In the genomic region with DNA sequence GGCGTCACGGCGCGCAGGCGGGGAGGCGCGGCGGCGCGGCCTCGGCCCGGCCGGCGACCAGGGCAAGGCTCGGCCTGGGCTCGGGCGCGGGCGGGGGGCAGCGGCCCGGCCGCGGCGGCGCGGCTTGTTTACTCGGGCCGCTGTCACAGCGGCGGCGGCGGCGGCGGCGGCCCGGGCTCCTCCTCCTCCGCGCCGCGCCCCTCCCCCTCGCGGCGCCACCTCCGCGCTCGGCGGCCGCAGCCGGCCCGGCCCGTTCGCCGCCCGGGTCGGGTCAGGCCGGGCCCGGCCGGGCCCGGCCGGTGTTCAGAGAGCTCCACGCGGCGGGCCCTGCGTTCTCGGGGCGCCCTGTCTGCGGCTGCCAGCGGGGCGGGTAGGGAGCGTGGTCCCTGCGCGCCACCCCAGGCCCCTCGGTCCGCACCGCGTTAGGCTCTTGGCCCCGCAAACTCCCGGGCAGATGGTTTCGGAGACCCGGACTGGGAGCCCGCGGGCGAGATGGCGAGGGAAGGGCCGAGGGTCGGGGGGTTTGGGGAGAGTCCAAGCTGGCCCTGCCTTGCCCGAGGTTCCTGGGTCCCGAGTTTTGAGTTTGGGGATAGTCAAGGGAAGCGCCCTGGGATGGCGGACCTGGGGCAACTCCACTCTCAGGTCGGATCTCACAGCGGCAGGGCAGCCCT, we compare ENCODE assay signal across 8 mouse cellular contexts. TPM values are rescaled to one million over a fixed set of nuclear protein-coding genes. Genes with fewer than 3 reads are reported as not detected.
DNase-seq lines count a peak whose midpoint lies in the region; ATAC-seq and TF ChIP-seq lines count a peak whose summit lies in the region.

No protein-coding gene starts in this region.

- no peak for TF ChIP-seq CTCF in ES-Bruce4 (IDR thresholded peaks at IDR 0.05; ENCODE audit: low read depth, low read length)
- no peak for TF ChIP-seq CTCF in heart, postnatal 0 days (IDR thresholded peaks at IDR 0.05; ENCODE audit: low read depth)

- H3K4me1 ChIP-seq in ES-Bruce4 (ENCODE audit: control insufficient read depth, insufficient read depth, low read length) = peaks cover 1% of the 10 kb centered on the region
- peaks cover 26% of the 10 kb centered on the region; the same call in 1 of the 2 replicates for H3K4me1 ChIP-seq in heart, postnatal 0 days (ENCODE audit: control insufficient read depth, insufficient read depth)
- H3K4me1 ChIP-seq in megakaryocyte, embryonic 14.5 days = peaks cover 82% of the 10 kb centered on the region

- H3K27ac ChIP-seq in ES-Bruce4 (ENCODE audit: insufficient read depth, low read length) = no peak overlapping the region
- H3K27ac ChIP-seq in heart, postnatal 0 days (ENCODE audit: low read depth) = peak overlapping the region; percentile 98

- WGBS in heart, postnatal 0 days = under 1% methylated on average over 36 of the region's 92 CpGs

- H3K9me3 ChIP-seq in ES-Bruce4 (replicated peaks; ENCODE audit: control insufficient read depth, insufficient read depth, low read length, poor library complexity, severe bottlenecking) = no peaks in the 10 kb centered on the region
- H3K9me3 ChIP-seq in heart, postnatal 0 days (replicated peaks; ENCODE audit: control insufficient read depth, low read length) = no peaks in the 10 kb centered on the region
- H3K9me3 ChIP-seq in megakaryocyte, embryonic 14.5 days = no peaks in the 10 kb centered on the region

- peak; percentile 60 for ATAC-seq in erythroblast, adult 5-6 weeks (replicated peaks; ENCODE audit: low FRiP score, poor library complexity, severe bottlenecking)
- ATAC-seq in heart, postnatal 0 days (ENCODE audit: insufficient read depth, low read depth) = peak; percentile 73

- peak overlapping the region; percentile 98 for H3K9ac ChIP-seq in ES-Bruce4 (ENCODE audit: low read depth, poor library complexity, severe bottlenecking)
- H3K9ac ChIP-seq in heart, postnatal 0 days (replicated peaks; ENCODE audit: low read depth, low read length) = peak overlapping the region; percentile 99

- peak overlapping the region; percentile 65 for H3K4me3 ChIP-seq in ES-Bruce4 (ENCODE audit: low read depth, low read length)
- peak overlapping the region; percentile 88 for H3K4me3 ChIP-seq in heart, postnatal 0 days (ENCODE audit: low read depth, low read length)
- H3K4me3 ChIP-seq in megakaryocyte, embryonic 14.5 days (replicated peaks) = peak overlapping the region; percentile 98

- no peaks in the 10 kb centered on the region for H3K27me3 ChIP-seq in ES-Bruce4 (ENCODE audit: control insufficient read depth, insufficient read depth, low read length, poor library complexity, severe bottlenecking)
- no peaks in the 10 kb centered on the region for H3K27me3 ChIP-seq in heart, postnatal 0 days (ENCODE audit: control insufficient read depth, insufficient read depth, low read length)
- H3K27me3 ChIP-seq in megakaryocyte, embryonic 14.5 days (replicated peaks) = peaks cover 25% of the 10 kb centered on the region

- no peak for TF ChIP-seq POLR2A in ES-Bruce4 (IDR thresholded peaks at IDR 0.05; ENCODE audit: insufficient read depth, low read length)

- DNase-seq in adrenal gland, postnatal 36 days = peak; percentile 84 to 92
- peak; percentile 55 for DNase-seq in heart, postnatal 0 days (ENCODE audit: low spot score)
- DNase-seq in kidney, postnatal 25 days = peak; percentile 78 to 92
- DNase-seq in right cerebral cortex, postnatal 25 days = peak; percentile 57
- DNase-seq in frontal cortex, postnatal 25 days (ENCODE audit: low spot score in 2 of 2) = no peak

- peak overlapping the region; percentile 94 for H3K4me2 ChIP-seq in heart, postnatal 0 days (ENCODE audit: low read depth, low read length)

- H3K36me3 ChIP-seq in ES-Bruce4 (ENCODE audit: control insufficient read depth, insufficient read depth, low read length, poor library complexity, severe bottlenecking) = no peaks in the 10 kb centered on the region
- peaks cover 9% of the 10 kb centered on the region for H3K36me3 ChIP-seq in heart, postnatal 0 days (replicated peaks; ENCODE audit: control insufficient read depth, insufficient read depth, low read length)
- H3K36me3 ChIP-seq in megakaryocyte, embryonic 14.5 days (replicated peaks; ENCODE audit: low read length) = peaks cover 27% of the 10 kb centered on the region

- TF ChIP-seq EP300 in ES-Bruce4 (IDR thresholded peaks at IDR 0.05; ENCODE audit: insufficient read depth, low read depth, low read length) = no peak
- TF ChIP-seq EP300 in heart, postnatal 0 days (IDR thresholded peaks at IDR 0.05; ENCODE audit: low read depth) = no peak

RNA-seq across cellular contexts. Expression of a gene that starts 2.5 kb away (rescaled TPM):
- 32.5 and 40.3 TPM in 2 replicates for polyA plus RNA-seq in ES-Bruce4 (2011; ENCODE audit: insufficient read depth, insufficient read length, low read depth, missing spikeins)
- total RNA-seq in adrenal gland, postnatal 36 days (2021) = 100 to 1,000 TPM; 155 to 170 TPM
- 23.0 and 23.1 TPM in 2 replicates for total RNA-seq in erythroblast, adult 5-6 weeks (2015; ENCODE audit: low replicate concordance)
- total RNA-seq in erythroblast, adult 5-6 weeks (2017; ENCODE audit: low replicate concordance) = 29.1 and 33.5 TPM in 2 replicates
- total RNA-seq in heart, postnatal 0 days (2014; rRNA removed; ENCODE audit: low replicate concordance) = 67.6 and 79.0 TPM in 2 replicates
- polyA plus RNA-seq in heart, postnatal 0 days (2015; fragmentation: Nextera tagmentation; extraction: Ambion mirVana) = 16.9 and 18.9 TPM in 2 replicates
- 72.7 and 125 TPM in 2 replicates for polyA plus RNA-seq in megakaryocyte, embryonic 14.5 days (2012; ENCODE audit: insufficient read depth, low replicate concordance)

RNA-seq across cellular contexts. Expression of a gene that starts 15.0 kb away (rescaled TPM):
- 0.76 and 3.1 TPM in 2 replicates for polyA plus RNA-seq in ES-Bruce4 (2011; ENCODE audit: insufficient read depth, insufficient read length, low read depth, missing spikeins)
- 10 to 100 TPM in 1 of 2 experiments, 1 to 10 TPM in 1; 7.5 to 11.4 TPM for total RNA-seq in adrenal gland, postnatal 36 days (2021)
- 56.5 and 60.0 TPM in 2 replicates for total RNA-seq in erythroblast, adult 5-6 weeks (2015; ENCODE audit: low replicate concordance)
- total RNA-seq in erythroblast, adult 5-6 weeks (2017; ENCODE audit: low replicate concordance) = 24.4 and 31.2 TPM in 2 replicates
- total RNA-seq in heart, postnatal 0 days (2014; rRNA removed; ENCODE audit: low replicate concordance) = 13.5 and 23.1 TPM in 2 replicates
- 9.2 and 9.7 TPM in 2 replicates for polyA plus RNA-seq in heart, postnatal 0 days (2015; fragmentation: Nextera tagmentation; extraction: Ambion mirVana)
- 42.2 and 53.1 TPM in 2 replicates for polyA plus RNA-seq in megakaryocyte, embryonic 14.5 days (2012; ENCODE audit: insufficient read depth, low replicate concordance)

RNA-seq across cellular contexts. Expression of a gene that starts 31.6 kb away (rescaled TPM):
- polyA plus RNA-seq in ES-Bruce4 (2011; ENCODE audit: insufficient read depth, insufficient read length, low read depth, missing spikeins) = 16.1 and 18.1 TPM in 2 replicates
- total RNA-seq in adrenal gland, postnatal 36 days (2021) = 10 to 100 TPM; 81.4 to 94.8 TPM
- 3.6 and 7.5 TPM in 2 replicates for total RNA-seq in erythroblast, adult 5-6 weeks (2015; ENCODE audit: low replicate concordance)
- total RNA-seq in erythroblast, adult 5-6 weeks (2017; ENCODE audit: low replicate concordance) = 4.5 and 6.6 TPM in 2 replicates
- 30.2 and 55.2 TPM in 2 replicates for total RNA-seq in heart, postnatal 0 days (2014; rRNA removed; ENCODE audit: low replicate concordance)
- polyA plus RNA-seq in heart, postnatal 0 days (2015; fragmentation: Nextera tagmentation; extraction: Ambion mirVana) = 7.2 and 7.7 TPM in 2 replicates
- 36.1 and 38.2 TPM in 2 replicates for polyA plus RNA-seq in megakaryocyte, embryonic 14.5 days (2012; ENCODE audit: insufficient read depth, low replicate concordance)

RNA-seq across cellular contexts. Expression of a gene that starts 59.9 kb away (rescaled TPM):
- 9.7 and 12.8 TPM in 2 replicates for polyA plus RNA-seq in ES-Bruce4 (2011; ENCODE audit: insufficient read depth, insufficient read length, low read depth, missing spikeins)
- total RNA-seq in adrenal gland, postnatal 36 days (2021) = 10 to 100 TPM; 30.0 to 40.7 TPM
- 2.3 TPM in 1 of 2 replicates, not detected in the other for total RNA-seq in erythroblast, adult 5-6 weeks (2015; ENCODE audit: low replicate concordance)
- 2.6 TPM in 2 replicates for total RNA-seq in erythroblast, adult 5-6 weeks (2017; ENCODE audit: low replicate concordance)
- total RNA-seq in heart, postnatal 0 days (2014; rRNA removed; ENCODE audit: low replicate concordance) = 19.8 and 28.5 TPM in 2 replicates
- polyA plus RNA-seq in heart, postnatal 0 days (2015; fragmentation: Nextera tagmentation; extraction: Ambion mirVana) = 14.5 and 17.8 TPM in 2 replicates
- polyA plus RNA-seq in megakaryocyte, embryonic 14.5 days (2012; ENCODE audit: insufficient read depth, low replicate concordance) = 17.4 and 104 TPM in 2 replicates

Comparison
In these comparisons a context has a peak if more than half of its experiments do, and no peak if none do; other contexts are left out.
1. DNase-seq: peak in adrenal gland, postnatal 36 days (2 of 2), heart, postnatal 0 days (single experiment), kidney, postnatal 25 days (2 of 2) and right cerebral cortex, postnatal 25 days (single experiment); none in frontal cortex, postnatal 25 days (0 of 2).
2. Peak in every context shown above with its lines, with median percentiles within 50 percentile points of each other: H3K4me3 ChIP-seq.